Mouse (Mus musculus) R1 (cell line): ENCODE measurements at regions not wholly inside any gene's neighbourhood (a gene's known extent, or its start where the extent isn't known, plus 50 kb on each side); places are given as distances from the start of the nearest gene placed in this dataset.

Source experiments
- DNase-seq: peaks from one replicate; pipeline ENCODE4 v3.0.0-alpha.2; 2018; ENCODE audit warnings: low read depth, low spot score

DNA sequence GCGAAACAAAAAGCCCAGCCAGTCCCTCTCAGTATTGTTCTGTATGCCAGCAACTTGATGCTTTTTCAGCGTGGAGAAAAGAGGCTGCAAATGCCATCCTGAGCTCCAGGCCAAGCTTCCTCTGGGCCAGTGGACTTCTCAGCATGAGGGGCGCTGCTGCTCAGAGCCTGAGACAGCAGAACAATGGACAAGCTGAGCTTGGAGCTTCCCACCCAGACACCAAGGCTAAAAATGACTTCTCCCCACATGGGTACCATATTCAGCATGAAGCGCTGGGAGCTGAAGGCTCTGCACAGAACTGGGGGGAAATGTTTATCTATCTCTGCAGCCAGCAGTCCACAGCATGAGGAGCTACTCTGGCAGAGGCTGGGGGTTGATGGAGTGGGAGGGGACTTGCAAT lies 402.3 kb downstream of the Pdcd6ip start:
- no peak for DNase-seq

- DNase-seq, result peak; percentile 15
These were observed 405.6 kb downstream of the Pdcd6ip start for GRCm38 (mm10) chr9:113302429-113302828.

- DNase-seq, result peak; percentile 39
These were observed 407.2 kb downstream of the Pdcd6ip start for GRCm38 (mm10) chr9:113300846-113301245.

DNA sequence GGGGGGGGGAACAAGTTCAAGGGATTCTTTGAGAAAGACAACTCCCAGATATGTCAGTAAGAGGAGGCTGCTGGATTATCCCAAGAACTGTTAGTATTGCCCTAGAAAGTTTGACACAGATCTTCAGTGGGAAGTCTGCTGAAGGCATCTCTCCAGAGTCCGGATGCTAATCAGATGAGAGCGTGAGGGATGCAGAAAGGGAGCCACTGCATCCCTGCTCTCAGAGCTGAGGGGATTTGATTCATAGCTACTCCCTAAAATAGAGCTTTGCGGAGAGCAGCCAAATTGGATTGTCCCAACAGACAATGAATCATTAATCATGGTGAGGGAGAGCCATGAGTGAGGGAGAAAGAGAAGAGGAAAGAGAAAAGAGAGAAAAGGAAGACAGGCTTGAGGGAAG lies 408.2 kb downstream of the Pdcd6ip start:
- DNase-seq, result no peak

GRCm38 (mm10) chr9:113295850-113296467 lies 412.1 kb downstream of the Pdcd6ip start:
- no peak for DNase-seq

- DNase-seq, result no peak
These were observed 420.7 kb downstream of the Pdcd6ip start for GRCm38 (mm10) chr9:113287397-113287796.

- no peak for DNase-seq
These were observed 424.8 kb downstream of the Pdcd6ip start for GRCm38 (mm10) chr9:113283244-113283643.

GRCm38 (mm10) chr9:113270595-113270994 lies 437.5 kb downstream of the Pdcd6ip start:
- DNase-seq, result no peak

- no peak for DNase-seq
These were observed 440.4 kb downstream of the Pdcd6ip start for GRCm38 (mm10) chr9:113267696-113268095.

- DNase-seq, result no peak
These were observed 444.4 kb downstream of the Pdcd6ip start for GRCm38 (mm10) chr9:113263636-113264035.

GRCm38 (mm10) chr9:113260296-113260695 lies 447.8 kb downstream of the Pdcd6ip start:
- no peak for DNase-seq

GRCm38 (mm10) chr9:113258556-113258955 lies 449.5 kb downstream of the Pdcd6ip start:
- DNase-seq, result no peak

DNA sequence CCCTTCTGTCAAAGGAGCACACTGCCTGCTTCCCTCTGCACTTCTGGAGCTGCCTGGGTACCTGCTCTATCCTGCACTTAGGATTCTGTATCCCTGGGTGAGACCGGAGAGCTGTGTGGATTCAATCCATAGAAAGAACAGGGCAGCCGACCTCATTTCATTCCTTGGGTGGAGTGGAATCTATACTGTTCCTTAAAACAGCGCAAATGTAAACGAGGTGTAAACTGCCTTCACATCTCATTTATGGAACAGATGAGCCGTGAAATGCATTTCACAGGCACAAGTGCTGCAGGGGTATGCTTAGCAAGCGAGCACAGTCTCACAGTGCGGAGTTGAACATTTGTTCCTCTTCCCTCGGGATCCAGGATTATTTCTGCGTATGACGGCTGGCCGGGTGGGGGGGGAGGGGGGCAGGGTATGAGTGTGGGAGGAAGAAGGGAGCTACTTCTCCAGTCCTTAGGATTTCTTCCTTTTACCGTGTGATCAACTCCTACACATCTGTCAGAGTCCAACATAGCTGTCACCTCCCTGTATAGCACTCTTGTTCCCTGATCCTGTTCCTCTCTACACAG lies 459.3 kb downstream of the Pdcd6ip start:
- no peak for DNase-seq

- DNase-seq, result no peak
These were observed 460.1 kb downstream of the Pdcd6ip start for GRCm38 (mm10) chr9:113247950-113248349.

- no peak for DNase-seq
These were observed 464.2 kb downstream of the Pdcd6ip start for GRCm38 (mm10) chr9:113243870-113244269.

DNA sequence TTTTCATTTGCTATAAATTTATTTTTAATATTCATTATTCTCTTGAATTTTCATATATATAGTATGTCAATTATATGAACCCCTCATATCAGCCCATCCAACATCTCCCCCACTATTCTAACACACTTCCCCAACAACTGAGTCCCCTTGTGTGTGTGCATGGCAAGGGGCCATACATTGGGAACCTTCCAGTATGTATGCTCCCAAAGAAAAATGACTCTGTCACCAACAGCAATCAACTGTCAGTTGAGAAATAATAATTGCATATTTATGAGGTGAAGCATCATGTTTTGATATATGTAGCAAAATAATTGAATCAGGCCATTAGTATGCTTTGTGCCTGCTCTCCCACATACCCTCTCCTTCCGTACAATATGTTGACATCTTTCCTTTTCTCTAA lies 474.7 kb downstream of the Pdcd6ip start:
- no peak for DNase-seq

- DNase-seq, result no peak
These were observed 478.7 kb downstream of the Pdcd6ip start for GRCm38 (mm10) chr9:113229391-113229790.

DNA sequence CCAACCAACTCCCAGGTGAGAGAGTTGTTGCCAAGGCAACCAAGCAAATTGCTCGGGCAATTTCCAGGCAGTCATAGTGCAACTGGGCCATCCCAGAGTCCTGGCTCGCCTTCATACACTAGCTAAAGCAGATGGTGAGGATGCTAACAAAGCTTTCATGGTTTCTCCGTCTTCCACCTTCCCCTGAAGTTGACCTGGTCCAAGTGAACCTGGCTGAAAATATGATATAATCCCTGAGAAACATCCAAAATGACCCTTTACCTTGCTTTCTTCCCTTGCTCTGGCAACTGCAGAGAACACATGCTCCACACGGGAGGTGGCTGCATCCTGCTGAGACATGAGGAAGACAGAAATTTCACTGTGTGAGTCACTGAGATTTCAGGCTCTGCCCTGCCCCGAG lies 494.1 kb downstream of the Pdcd6ip start:
- no peak for DNase-seq

DNA sequence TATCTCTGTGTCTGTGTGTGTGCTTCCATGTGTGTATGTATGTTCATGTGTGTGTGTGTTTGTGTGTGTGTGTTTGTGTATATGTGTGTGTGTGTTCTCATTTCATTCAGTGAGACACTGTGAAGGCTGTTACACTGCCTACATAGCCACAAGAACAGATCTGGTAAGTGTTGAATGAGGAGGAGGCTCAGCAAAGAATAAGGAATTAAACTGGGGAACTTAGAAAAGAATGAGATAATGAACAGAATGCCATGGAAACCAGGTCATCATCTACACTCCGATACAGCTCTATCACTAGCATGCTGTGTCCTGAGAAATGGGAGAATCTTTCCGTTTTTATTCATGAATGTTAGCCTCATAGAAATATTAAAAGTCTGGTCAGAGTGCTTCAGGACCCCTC lies 495.7 kb downstream of the Pdcd6ip start:
- DNase-seq, result no peak

GRCm38 (mm10) chr9:113208181-113208580 lies 499.9 kb downstream of the Pdcd6ip start:
- DNase-seq, result no peak

DNA sequence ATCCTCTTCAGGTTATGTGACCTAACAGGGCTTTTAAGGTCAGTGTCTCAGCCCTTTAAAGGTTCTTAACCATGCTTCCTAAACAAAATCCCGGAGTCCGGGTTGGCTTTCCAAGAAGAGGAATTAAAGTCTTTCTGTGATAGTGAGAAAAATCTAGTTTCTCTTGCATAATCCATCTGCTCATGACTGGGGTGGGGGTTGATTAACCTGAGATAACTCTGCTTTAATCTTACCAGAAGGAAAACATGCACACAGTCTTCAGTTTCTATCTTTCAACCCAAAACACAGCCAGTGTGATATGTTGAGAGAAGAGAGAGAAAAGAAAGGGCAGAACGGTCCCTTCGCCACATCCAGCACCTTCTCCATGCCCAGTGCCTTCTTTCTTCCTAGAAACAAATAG lies 508.8 kb downstream of the Pdcd6ip start:
- no peak for DNase-seq

GRCm38 (mm10) chr9:113195556-113195955 lies 512.5 kb downstream of the Pdcd6ip start:
- no peak for DNase-seq

DNA sequence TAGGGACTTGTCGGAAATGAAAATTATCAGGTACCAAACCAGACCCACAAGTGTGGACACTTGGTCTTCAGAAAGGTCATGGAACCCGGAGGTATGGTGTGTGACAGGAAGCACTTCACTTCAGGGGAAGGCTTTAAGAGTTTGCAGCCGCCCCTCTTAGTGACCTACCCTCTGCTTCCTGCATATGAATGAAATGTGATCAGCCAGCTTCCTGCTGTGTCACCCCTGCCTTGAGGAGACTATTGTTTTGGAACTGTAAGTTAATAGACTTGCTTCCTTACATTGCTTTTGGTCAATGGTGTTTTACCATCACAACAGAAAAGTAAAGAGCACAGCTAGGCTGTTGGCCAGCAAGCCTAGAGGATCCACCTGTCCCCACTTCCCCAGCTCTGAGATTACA lies 515.3 kb downstream of the Pdcd6ip start:
- peak; percentile 95 for DNase-seq

DNA sequence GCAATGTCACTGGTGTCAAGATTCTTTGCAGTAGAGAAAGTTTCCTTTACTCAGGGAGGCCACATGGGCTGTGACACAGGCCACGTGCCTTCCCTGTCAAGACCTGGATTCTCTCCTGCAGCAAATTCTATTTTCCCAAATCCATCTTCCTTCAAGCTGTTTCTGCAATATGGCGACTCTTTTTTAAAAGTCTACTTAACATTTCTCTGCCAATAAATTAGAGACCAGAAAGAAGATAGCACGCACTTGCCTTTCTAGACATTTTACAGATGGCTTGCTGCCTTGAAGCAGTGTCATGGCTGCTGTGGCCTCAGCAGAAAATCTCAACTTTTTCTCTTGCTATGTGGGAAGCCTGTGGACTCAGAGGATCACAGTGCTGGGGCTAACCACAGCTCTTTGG lies 516.9 kb downstream of the Pdcd6ip start:
- no peak for DNase-seq
